Mouse (Mus musculus) lung, adult 18-20 months (tissue): ENCODE results near the gene Gm3173.
A peak's percentile ranks its signal among the peaks of the same experiment; 100 is the strongest.
"Not testable (repeated sequence)": the region's sequence is repeated elsewhere in the genome, so short reads cannot be mapped to it uniquely, and the experiment has no call there.

ENCODE experiments used
- DNase-seq, 2 experiments: peaks; one replicate each; pipeline ENCODE4 v3.0.0; 2022; ENCODE audit warnings: mixed read lengths in 2 of 2

Gene Gm3173

DNA sequence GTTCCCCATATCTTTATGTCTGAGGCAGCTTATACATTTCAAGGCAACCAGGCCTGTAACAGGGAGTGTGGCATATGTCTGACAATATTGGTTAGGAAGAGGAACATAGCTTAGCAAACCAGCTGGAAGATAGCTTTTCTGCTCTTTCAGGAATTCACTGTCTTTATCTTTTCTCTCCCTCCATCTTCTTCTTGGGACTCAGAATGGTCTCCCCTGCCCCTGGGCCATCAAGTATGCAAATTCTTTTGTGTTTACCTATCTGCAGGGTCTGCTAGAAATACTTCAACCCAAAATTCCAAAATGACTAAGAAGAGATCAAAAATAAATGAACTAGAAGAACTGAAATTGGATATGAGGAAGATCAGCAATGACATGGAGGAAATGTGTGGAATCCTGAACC, at the start of gene Gm3173:
Gene Gm3173 (plus strand): TSS at position 301 of the 400 bp plus-strand sequence.
- DNase-seq, result not testable (repeated sequence)

DNA sequence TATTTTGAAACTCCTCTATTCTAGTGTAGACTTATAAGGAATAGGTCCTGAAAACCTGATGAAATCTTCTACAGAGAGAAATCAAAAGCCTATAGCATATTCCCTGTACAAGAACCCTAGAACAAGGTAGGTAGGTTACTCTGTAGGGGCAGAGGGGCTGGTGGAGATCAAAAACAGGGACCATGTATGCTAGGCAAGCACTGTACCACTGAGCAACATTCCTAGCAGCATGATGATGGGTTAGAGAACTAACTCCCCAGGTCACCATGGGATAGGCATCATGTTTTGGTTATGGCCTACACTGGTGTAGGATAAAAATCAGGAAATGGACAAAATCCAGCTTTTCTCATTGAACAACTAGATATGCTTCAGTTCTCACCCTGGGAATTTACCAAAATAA, 45.2 kb upstream of the Gm3173 start:
- not testable (repeated sequence) for DNase-seq

DNA sequence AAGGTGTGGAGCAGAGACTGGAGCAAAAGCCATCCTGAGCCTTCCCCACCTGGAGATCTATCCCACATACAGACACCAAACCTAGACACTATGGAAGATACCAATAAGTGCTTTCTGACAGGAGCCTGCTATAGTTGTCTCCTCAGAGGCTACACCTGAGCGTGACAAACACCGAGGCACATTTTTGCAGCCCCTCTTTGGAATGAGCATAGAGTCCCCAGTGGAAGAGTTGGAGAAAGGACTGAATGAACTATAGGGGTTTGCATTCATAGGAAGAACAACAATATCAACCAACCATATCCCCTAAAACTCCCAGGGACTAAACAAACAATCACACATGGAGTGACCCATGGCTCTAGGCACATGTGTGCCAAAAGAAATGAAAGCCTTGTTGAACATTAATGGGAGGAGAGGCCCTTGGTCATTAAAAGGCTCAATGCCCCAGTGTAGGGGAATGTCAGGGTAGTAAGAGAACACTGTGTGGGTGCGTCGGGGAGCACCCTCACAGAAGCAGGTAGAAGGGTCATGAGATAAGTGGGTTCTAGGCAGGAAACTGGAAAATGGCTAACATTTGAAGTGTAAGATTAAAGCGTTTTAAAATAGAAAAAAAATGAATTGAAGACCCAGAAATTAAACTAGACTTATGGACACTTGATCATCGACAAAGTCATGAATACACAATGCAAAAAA, 37.8 kb upstream of the Gm3173 start:
- not testable (repeated sequence) for DNase-seq

DNA sequence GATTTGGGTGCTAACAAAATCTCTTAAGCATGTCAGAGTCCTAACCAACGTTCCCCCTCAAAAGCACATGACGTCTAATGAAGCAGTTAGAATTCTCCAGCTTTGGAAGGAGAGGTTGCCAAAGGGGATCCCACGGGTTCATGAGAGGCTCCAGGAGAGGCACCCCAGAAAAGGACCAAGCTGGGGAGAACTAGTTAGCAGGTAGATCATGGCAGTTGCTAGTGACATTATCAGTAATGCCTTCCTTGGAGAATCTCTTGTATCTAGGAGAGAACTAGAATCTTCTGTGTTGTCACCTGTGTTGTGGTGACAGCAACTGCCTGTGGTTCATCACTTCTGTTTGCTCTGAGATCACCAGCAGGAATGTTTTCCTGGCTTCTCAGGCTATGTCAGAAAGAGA, 33.6 kb upstream of the Gm3173 start, which contains the start of gene Gm3159:
Gene Gm3159 (plus strand): TSS at position 301 of the 400 bp plus-strand sequence.
- not testable (repeated sequence) for DNase-seq

DNA sequence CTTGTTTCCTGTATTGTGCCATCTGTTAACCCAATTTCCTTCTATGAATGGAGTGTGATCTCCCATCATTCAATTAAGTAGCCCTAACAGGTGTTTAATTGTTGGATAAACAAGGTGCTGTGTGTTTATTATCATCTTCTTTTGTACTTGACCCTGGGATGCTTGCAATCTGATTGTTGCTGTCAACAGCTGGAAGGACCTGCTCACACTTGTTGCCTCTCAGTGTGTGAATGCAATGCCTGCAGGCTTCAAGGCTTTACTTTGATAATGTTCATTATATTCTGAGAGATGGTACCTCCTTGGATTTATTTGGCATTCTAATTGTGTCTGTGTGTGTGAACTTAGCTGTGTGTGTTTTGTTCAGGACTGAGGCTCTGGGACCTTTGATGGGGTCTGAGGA, 32.2 kb upstream of the Gm3173 start:
- DNase-seq, result not testable (repeated sequence)

DNA sequence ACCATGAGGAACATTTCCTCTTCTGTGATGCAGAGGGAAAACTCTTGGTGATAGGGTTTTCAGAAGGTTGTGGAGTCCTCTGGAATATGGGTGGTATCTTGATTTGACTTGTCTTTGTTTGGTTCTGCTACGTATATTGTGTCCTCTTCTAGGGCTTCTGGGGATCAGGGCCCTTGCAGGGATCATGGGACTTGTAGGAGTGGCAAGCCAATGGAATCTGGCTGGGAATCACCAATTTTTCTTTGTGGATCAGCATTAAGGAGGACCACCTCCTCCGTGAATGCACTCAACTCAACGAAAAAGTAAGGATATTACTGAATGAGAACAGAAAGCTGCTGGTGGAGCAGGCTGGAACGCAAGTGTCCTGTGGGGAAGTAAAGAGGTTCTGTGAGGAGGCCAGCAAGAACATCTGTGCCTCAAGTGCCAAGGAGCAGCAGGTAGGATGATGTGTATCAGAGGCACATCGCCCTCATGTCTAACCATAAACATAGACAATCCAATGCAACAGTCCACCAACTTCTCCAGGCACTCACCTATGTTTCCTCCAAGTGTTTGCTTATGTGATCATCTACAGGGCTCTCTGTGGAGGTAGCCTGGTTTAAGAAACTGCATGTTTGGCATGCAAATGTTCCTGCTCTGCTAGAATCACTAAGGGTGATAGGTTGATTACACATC, 30.5 kb upstream of the Gm3173 start:
- DNase-seq, result not testable (repeated sequence)

DNA sequence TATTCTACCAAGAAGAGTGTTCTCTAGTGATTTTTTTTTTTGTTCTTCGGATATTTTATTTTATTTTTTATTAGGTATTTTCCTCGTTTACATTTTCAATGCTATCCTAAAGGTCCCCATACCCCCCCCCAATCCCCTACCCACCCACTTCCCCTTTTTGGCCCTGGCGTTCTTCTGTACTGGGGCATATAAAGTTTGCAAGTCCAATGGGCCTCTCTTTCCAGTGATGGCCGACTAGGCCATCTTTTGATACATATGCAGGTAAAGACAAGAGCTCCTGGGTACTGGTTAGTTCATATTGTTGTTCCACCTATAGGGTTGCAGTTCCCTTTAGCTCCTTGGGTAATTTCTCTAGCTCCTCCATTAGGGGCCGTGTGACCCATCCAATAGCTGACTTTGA, 29.5 kb upstream of the Gm3173 start:
- not testable (repeated sequence) for DNase-seq

DNA sequence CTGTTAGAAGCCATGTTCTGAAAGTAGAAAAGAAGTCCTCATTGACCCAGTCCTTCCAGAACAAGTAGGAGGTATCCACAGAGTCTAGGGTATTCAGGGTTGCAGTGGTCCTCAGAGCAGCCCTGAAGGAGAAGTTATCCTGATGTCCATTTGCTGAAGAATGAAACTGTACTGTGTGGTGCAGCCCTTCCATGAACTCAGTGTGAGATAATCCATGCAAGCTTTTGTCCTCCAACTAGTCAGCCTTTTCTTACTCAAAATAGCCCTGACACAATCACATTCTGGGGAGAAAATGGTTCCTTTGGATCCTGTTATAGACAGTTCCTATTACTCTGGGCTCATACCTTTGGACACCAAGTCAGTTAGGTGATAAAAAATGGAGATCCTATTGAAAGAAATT, 27.0 kb upstream of the Gm3173 start:
- DNase-seq, result not testable (repeated sequence)

DNA sequence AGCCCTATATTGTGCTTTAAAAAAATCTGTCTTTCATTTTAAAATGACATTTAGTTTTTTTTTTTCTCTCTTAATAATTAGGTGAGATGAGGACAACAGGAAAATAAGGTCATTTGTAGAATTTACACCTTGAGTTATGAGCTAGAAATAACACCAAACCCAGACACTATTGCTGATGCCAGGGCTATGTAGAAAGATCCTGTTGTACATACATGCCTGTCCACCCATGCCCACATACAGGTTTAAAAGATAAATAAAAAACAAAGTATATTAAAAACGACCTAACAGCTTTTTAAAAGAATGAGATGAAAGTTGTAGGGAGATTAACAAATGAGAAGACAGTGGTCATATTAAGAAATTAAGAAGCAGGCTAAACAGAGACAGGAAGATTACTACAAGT, 20.9 kb upstream of the Gm3173 start:
- not testable (repeated sequence) for DNase-seq

DNA sequence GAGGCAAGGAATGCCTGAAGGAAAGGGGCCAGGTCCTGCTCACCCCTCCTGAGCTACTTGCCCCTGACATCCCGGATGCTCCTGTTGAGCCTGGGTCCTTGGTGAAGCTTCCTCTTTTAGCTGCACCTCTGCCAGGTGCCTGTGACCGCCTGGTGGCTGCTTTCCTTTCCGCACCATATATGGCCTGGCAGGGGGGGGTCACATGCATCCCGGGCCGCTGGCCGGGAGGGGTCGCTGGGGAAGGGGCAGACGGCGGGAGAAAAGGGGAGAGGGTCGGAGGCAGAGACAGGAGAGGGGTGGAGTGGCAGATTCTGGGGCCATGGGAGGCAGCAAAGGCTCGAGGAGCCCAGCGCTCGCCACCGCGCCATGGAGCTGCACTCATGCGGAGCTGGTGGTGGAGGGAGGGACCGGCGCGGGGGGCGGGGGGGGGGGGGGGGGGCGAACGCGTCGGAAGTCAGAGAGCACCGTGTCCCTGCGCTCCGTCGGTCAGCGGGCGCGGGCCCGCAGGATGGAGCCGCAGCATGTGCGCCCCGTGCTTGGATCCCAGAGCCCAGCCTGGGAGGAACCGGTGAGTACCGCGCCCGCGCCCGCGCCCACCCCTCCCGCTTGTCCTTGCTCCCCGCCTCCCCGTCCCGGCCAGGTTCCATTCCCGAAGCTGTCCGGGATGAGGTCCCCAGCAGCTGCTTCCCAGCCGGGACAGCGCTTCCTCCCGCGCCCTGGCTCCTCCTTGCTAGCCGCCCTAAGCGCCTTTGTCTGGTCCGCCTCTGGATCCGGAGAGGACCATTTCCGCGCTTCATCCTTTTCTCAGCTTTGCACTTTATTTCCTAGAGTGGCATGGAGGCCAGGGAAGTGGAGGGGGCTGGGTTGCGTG, 15.6 kb upstream of the Gm3173 start, which contains the start of gene Gm3164:
Gene Gm3164 (plus strand): TSS at position 484 of the 871 bp plus-strand sequence.
- DNase-seq, result peak; percentile 16 to 52

DNA sequence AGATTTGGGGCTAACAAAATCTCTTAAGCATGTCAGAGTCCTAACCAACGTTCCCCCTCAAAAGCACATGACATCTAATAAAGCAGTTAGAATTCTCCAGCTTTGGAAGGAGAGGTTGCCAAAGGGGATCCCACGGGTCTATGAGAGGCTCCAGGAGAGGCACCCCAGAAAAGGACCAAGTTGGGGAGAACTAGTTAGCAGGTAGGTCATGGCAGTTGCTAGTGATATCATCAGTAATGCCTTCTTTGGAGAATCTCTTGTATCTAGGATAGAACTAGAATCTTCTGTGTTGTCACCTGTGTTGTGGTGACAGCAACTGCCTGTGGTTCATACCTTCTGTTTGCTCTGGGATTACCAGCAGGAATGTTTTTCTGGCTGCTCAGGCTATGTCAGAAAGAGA, 50.7 kb downstream of the Gm3173 start, which contains the start of gene Gm3182:
Gene Gm3182 (plus strand): TSS at position 301 of the 400 bp plus-strand sequence.
- not testable (repeated sequence) for DNase-seq

DNA sequence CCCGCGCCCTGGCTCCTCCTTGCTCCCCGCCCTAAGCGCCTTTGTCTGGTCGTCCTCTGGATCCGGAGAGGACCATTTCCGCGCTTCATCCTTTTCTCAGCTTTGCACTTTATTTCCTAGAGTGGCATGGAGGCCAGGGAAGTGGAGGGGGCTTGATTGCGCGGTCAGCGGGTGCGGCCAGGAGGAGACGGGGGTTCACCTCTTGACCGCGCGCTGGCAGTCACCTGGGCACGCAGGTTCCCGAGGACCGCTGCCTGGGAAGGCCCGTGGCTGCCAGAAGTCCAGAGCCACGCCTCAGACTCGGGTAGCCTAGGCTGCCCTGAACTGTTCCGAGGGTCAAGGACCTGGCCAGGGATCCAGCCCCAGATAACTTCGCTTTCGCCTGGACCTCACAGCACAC, 68.6 kb downstream of the Gm3173 start:
- DNase-seq, result not testable (repeated sequence)

DNA sequence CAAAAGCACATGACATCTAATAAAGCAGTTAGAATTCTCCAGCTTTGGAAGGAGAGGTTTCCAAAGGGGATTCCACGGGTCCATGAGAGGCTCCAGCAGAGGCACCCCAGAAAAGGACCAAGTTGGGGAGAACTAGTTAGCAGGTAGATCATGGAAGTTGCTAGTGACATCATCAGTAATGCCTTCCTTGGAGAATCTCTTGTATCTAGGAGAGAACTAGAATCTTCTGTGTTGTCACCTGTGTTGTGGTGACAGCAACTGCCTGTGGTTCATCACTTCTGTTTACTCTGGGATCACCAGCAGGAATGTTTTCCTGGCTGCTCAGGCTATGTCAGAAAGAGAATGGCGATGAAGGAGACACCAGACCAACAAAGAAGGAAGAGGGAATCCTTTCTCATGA, 124.3 kb downstream of the Gm3173 start, which contains the start of gene Gm3047:
Gene Gm3047 (plus strand): TSS at position 301 of the 400 bp plus-strand sequence.
- not testable (repeated sequence) for DNase-seq
